Mouse (Mus musculus): ENCODE results near the gene Hoxb5.
A peak's percentile ranks its signal among the peaks of the same experiment; 100 is the strongest.

Gene Hoxb5

GRCm38 (mm10) chr11:96271541-96272011, 31.6 kb upstream of the Hoxb5 start:
- DNase-seq (ENCODE audit: extremely low read depth, insufficient read length, low spot score), result peak; percentile 81

- DNase-seq (ENCODE audit: extremely low read depth, insufficient read length, low spot score), result peak; percentile 79
Observed at GRCm38 (mm10) chr11:96272024-96272921, 30.9 kb upstream of the Hoxb5 start.

- DNase-seq (ENCODE audit: extremely low read depth, insufficient read length, low spot score), result no peak
Observed at GRCm38 (mm10) chr11:96274428-96274827, 28.7 kb upstream of the Hoxb5 start.

GRCm38 (mm10) chr11:96275896-96276295, 27.2 kb upstream of the Hoxb5 start:
- no peak for DNase-seq (ENCODE audit: extremely low read depth, insufficient read length, low spot score)

GRCm38 (mm10) chr11:96277151-96278044, 25.7 kb upstream of the Hoxb5 start:
- DNase-seq (ENCODE audit: extremely low read depth, insufficient read length, low spot score), result peak; percentile 51

GRCm38 (mm10) chr11:96278324-96278723, 24.8 kb upstream of the Hoxb5 start:
- DNase-seq (ENCODE audit: extremely low read depth, insufficient read length, low spot score), result no peak

GRCm38 (mm10) chr11:96278773-96279172, 24.4 kb upstream of the Hoxb5 start:
- peak; percentile 58 for DNase-seq (ENCODE audit: extremely low read depth, insufficient read length, low spot score)

GRCm38 (mm10) chr11:96279421-96280233, 23.5 kb upstream of the Hoxb5 start:
- no peak for DNase-seq (ENCODE audit: extremely low read depth, insufficient read length, low spot score)

GRCm38 (mm10) chr11:96280399-96281378, 22.4 kb upstream of the Hoxb5 start:
- no peak for DNase-seq (ENCODE audit: extremely low read depth, insufficient read length, low spot score)

GRCm38 (mm10) chr11:96281396-96281795, 21.7 kb upstream of the Hoxb5 start:
- no peak for DNase-seq (ENCODE audit: extremely low read depth, insufficient read length, low spot score)

GRCm38 (mm10) chr11:96281855-96282570, 21.1 kb upstream of the Hoxb5 start, which contains the start of gene Hoxb8:
Hoxb8 (plus strand) TSS chr11:96281905.
- DNase-seq (ENCODE audit: extremely low read depth, insufficient read length, low spot score), result no peak

- no peak for DNase-seq (ENCODE audit: extremely low read depth, insufficient read length, low spot score)
Observed at GRCm38 (mm10) chr11:96282795-96283430, 20.2 kb upstream of the Hoxb5 start.

GRCm38 (mm10) chr11:96284041-96284749, 18.9 kb upstream of the Hoxb5 start:
- peak; percentile 54 for DNase-seq (ENCODE audit: extremely low read depth, insufficient read length, low spot score)

GRCm38 (mm10) chr11:96284774-96285734, 18.1 kb upstream of the Hoxb5 start:
- DNase-seq (ENCODE audit: extremely low read depth, insufficient read length, low spot score), result no peak

GRCm38 (mm10) chr11:96285771-96286738, 17.1 kb upstream of the Hoxb5 start, which contains the start of gene Hoxb7:
Hoxb7 (plus strand) TSS chr11:96286623.
- DNase-seq (ENCODE audit: extremely low read depth, insufficient read length, low spot score), result no peak

Data from 3134 (cell line).